Mouse (Mus musculus) lung, postnatal 36 days (tissue): ENCODE results near the gene Ids.
A peak's percentile ranks its signal among the peaks of the same experiment; 100 is the strongest.
"Not testable (repeated sequence)": the region's sequence is repeated elsewhere in the genome, so short reads cannot be mapped to it uniquely, and the experiment has no call there.

Source experiments
- DNase-seq: peaks from one replicate; pipeline ENCODE4 v3.0.0; 2022; ENCODE audit warnings: mixed read lengths

The Ids gene

GRCm38 (mm10) chrX:70364661-70365613, at the start of gene Ids:
Gene Ids, minus strand, starts transcription at chrX:70365084.
- DNase-seq: peak; percentile 93

- DNase-seq: not testable (repeated sequence)
Measured at GRCm38 (mm10) chrX:70392636-70393035, 27.8 kb upstream of the Ids start.

GRCm38 (mm10) chrX:70385962-70386351, 21.1 kb upstream of the Ids start:
- no peak for DNase-seq

GRCm38 (mm10) chrX:70385276-70385961, 20.5 kb upstream of the Ids start, which contains the start of gene 1110012L19Rik:
Gene 1110012L19Rik, plus strand, starts transcription at chrX:70385877.
- DNase-seq: peak; percentile 93

- no peak for DNase-seq
Measured at GRCm38 (mm10) chrX:70384917-70385275, 20.0 kb upstream of the Ids start.

- DNase-seq: not testable (repeated sequence)
Measured at GRCm38 (mm10) chrX:70374469-70375110, 9.7 kb upstream of the Ids start.

- not testable (repeated sequence) for DNase-seq
Measured at GRCm38 (mm10) chrX:70369758-70370157, 4.9 kb upstream of the Ids start.

GRCm38 (mm10) chrX:70364202-70364601, 682 bp downstream of the Ids start:
- no peak for DNase-seq

- no peak for DNase-seq
Measured at GRCm38 (mm10) chrX:70363446-70363845, 1.4 kb downstream of the Ids start.

- DNase-seq: peak; percentile 35
Measured at GRCm38 (mm10) chrX:70362985-70363384, 1.9 kb downstream of the Ids start.

GRCm38 (mm10) chrX:70330202-70330843, 34.6 kb downstream of the Ids start:
- DNase-seq: peak; percentile 41

- DNase-seq: no peak
Measured at GRCm38 (mm10) chrX:70328530-70329143, 36.2 kb downstream of the Ids start.

GRCm38 (mm10) chrX:70327656-70328055, 37.2 kb downstream of the Ids start:
- DNase-seq: no peak

GRCm38 (mm10) chrX:70319254-70319653, 45.6 kb downstream of the Ids start:
- no peak for DNase-seq

- DNase-seq: no peak
Measured at GRCm38 (mm10) chrX:70314949-70315641, 49.8 kb downstream of the Ids start.
